Mouse (Mus musculus): ENCODE results near the gene Spry1.

Spry1 gene

GRCm38 (mm10) chr3:37641796-37642680 is 2.3 kb downstream of the Spry1 start:
- no peak for DNase-seq

DNA sequence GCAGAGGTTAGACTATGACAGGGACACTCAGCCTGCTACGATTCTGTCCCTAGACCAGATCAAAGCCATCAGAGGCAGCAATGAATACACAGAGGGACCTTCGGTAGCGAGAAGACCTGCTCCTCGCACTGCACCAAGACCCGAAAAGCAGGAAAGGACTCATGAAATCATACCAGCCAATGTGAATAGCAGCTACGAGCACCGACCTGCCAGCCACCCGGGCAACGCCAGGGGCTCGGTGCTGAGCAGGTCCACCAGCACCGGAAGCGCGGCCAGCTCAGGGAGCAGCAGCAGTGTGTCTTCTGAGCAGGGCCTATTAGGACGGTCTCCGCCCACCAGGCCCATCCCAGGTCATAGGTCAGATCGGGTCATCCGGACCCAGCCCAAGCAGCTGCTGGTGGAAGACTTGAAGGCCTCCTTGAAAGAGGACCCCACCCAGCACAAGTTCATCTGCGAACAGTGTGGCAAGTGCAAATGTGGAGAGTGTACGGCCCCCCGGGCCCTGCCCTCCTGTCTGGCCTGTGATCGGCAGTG is 3.0 kb downstream of the Spry1 start:
- no peak for DNase-seq

- DNase-seq = no peak
Measured at GRCm38 (mm10) chr3:37643411-37643810, 3.7 kb downstream of the Spry1 start.

DNA sequence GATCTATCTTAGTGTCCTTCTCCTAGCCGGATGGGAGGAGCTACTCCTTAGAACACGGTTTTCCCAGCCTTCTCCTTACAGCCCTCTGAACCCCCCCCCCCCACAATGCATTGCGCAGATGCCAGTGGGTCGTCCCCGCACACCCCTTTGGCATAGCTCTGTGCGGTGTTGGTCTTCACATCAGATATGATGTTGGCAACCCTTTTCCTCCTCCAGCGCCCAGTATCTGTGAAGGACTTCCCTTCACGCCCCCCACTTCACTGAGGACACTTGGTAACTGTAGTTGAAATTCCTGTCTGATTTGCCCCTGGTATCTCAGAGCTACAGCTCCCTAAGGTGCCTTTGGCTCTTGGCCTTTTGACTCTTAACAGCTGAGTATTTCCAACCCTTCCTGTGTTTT is 4.2 kb downstream of the Spry1 start:
- no peak for DNase-seq

DNA sequence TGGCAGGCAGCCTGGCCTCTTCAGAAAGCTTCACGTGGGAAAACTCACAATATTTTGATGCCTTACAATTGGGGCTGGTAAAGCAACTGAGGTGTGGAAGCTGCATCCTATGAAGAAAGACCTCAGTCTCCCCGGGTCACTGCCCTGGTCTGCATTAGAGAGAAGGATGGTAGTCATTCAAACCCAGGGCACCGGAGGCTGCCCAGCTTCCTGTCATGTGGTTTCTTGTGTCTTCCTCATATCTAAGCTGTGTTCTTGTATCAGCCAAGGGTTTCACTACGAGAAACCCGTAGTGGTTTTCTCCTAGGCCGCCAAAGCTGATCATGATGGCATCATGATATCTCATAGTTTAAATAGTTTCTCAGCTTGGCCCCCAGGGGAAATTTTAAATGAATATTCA is 5.3 kb downstream of the Spry1 start:
- no peak for DNase-seq

GRCm38 (mm10) chr3:37646221-37646620 is 6.5 kb downstream of the Spry1 start:
- DNase-seq = no peak

- no peak for DNase-seq
Measured at GRCm38 (mm10) chr3:37647225-37647624, 7.5 kb downstream of the Spry1 start.

DNA sequence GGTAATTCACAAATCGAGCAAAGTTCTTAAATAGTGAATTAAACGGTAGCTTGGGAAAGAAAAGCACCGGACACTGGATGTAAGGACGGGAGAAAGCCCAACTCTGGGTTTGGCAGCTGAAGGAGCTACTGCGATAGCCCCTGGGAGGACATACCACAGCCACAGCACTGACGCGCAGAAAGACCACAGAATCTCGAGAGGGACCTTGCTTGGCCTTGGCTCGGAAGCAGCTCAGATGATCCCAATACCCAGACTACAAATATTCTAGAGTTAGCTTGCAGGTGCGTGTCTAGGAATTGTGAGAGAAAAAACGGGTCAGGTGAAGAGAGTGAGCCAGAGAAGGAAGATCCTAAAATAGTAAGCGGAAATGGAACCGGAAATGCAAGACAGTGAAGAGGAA is 8.5 kb downstream of the Spry1 start:
- no peak for DNase-seq

DNA sequence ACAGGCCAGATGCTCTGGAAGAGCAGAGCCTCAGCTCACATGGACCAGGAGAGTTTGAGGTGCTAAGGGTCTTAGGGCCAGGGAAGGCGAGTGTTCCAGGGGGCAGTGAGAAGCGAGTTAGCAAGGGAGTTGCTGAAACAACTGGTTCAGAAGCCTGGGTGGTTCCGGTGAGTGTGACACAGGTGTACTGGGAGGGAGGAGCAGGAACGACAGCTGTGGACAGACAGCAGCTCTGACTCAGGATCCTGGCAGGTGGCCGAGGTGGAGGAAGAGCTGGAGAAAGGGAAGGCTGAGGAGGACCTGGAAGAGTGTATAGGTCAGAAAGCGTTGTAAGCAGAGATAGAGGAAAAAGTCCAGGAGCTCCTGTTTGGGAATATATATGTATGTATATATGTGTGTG is 9.5 kb downstream of the Spry1 start:
- no peak for DNase-seq

- no peak for DNase-seq
Measured at GRCm38 (mm10) chr3:37652537-37652936, 12.8 kb downstream of the Spry1 start.

GRCm38 (mm10) chr3:37653935-37654729 is 14.4 kb downstream of the Spry1 start:
- peak; percentile 24 to 36 for DNase-seq

- DNase-seq = no peak
Measured at GRCm38 (mm10) chr3:37654787-37655186, 15.0 kb downstream of the Spry1 start.

DNA sequence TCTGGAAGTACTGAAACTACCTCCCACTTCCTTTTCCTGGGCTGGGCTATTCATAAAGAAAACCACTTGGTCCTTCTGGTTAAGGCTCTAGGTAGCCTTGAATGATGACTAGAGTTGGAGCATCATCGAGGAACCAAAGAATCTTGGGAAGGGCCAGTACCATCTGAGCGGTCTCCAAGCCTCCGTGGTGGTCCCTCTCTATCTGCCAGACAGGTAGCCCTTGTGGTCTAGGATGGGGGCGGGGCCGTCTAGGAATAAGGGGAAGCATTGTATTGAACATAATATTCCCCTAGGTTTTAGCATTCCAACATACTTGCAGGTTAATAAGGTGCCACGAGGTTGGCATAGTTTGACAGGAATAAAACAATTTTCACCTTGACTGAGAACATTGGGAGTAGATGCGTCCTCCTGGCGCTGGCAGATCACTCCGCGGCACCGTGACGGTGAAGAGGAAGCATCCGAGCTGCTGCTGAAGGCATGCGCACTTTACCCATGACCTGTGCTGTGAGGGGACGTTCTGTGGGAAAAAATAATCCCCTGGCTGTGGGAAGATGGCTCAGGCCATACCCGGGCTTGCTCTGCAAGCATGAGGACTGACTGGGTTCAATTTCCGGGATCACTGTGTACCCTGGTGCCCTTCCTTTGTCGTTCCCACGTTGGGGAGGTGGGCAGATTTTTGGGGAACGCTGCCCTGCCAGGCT is 16.3 kb downstream of the Spry1 start:
- peak; percentile 34 to 50 for DNase-seq

DNA sequence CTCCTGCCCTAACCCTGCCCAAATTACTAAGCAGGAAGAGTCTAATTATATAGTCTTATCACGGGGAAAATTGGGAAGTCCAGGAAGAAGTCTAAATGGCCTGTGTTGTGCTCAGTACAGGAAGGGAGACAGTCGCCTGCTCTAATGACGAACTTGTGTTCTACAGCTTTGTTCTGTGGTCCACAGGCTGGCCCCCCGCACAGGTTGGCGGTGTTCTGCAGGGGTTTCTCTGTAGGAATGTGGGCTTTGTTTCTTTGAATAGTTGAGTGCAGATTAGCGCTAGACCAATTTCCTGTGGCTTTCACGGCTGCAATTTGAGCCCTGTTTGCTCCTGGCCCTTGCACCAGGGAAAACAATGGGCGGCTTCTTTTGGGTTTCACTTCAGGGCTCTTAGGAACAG is 17.3 kb downstream of the Spry1 start:
- DNase-seq = no peak

DNA sequence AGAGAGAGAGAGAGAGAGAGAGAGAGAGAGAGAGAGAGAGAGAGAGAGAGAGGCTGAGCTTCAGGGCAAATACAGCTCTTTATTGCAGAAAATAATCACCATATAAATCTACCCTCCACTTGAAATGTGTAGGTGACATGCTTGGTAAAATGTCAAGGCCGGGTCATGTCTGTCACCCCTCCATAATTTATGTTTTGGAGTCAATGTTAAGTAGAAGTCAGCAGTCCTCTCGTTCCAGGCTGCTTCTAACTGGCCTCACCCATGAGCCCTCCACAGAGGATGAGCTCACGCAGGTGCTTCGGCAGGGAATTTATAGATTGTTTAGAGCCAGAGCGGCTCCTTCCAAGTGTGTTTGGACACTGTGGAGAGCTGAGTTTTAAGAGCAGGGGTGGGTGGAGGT is 18.4 kb downstream of the Spry1 start:
- no peak for DNase-seq

DNA sequence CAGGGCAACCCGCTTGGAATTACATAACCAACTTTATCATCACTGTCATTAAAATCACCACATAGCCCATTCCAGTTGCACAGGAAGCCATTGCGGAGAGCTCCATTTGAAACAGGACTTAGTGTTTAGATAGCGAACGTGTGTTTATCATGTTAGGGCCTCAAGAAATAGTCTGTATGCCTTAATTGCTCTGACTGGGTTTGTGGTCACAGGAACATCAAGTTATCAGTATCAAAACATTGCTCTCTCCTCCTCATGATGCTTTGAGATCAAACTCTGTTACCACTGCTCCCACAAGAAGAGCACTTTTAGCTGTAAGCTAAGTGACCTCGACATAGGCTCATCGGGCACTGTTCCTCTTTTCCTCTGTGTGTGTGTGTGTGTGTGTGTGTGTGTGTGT is 19.9 kb downstream of the Spry1 start:
- DNase-seq = no peak

- DNase-seq = no peak
Measured at GRCm38 (mm10) chr3:37666291-37667118, 26.8 kb downstream of the Spry1 start.

DNA sequence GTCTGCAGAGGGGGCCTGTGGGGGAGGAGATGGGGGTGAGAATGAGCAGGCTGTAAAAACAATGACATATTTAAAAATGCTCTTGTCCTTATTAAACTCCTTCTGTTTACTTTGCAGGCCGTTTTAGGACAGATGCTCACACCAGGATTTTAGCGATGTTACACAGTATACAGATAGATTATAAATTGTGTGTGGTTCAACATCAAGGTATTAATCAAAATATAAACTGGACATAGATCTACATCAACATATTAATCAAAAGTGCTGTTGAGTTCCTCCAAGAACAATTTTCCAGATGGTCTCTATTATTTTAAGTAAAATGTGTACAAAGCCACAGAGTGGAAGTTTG is 27.3 kb downstream of the Spry1 start:
- DNase-seq = no peak

GRCm38 (mm10) chr3:37667736-37668135 is 28.0 kb downstream of the Spry1 start:
- no peak for DNase-seq

GRCm38 (mm10) chr3:37668652-37669051 is 28.9 kb downstream of the Spry1 start:
- DNase-seq = no peak

GRCm38 (mm10) chr3:37669100-37669499 is 29.4 kb downstream of the Spry1 start:
- DNase-seq = no peak
